Mouse (Mus musculus) heart, adult 2 months (tissue): ENCODE results near the gene Fgf18. TPM values are rescaled to one million over a fixed set of nuclear protein-coding genes. Genes with fewer than 3 reads are reported as not detected.

Source experiments
- DNase-seq, 2 experiments: peaks; one replicate each; pipeline ENCODE4 v3.0.0; 2021
- H3K27ac ChIP-seq: fragments of 200-600 bp; 2 replicates; pipeline ENCODE4 v1.8.1; 2022
- H3K27me3 ChIP-seq: fragments of 200-500 bp; 2 replicates; pipeline ENCODE4 v1.6.1; 2012; ENCODE audit warnings: mild to moderate bottlenecking, low read length, inconsistent platforms, mixed read lengths; ENCODE audit not compliant: control insufficient read depth, insufficient read depth
- H3K36me3 ChIP-seq: fragments of 200-500 bp; 2 replicates; pipeline ENCODE4 v1.6.1; 2012; ENCODE audit warnings: low read length, inconsistent platforms; ENCODE audit not compliant: control insufficient read depth, insufficient read depth
- H3K4me1 ChIP-seq: fragments of 200-500 bp; 2 replicates; pipeline ENCODE4 v1.6.1; 2011; ENCODE audit warnings: low read length; ENCODE audit not compliant: control insufficient read depth, insufficient read depth
- H3K4me3 ChIP-seq: fragments of 200-600 bp; 2 replicates; pipeline ENCODE4 v1.8.1; 2022
- H3K79me2 ChIP-seq: fragments of 200-500 bp; replicated peaks from 2 replicates; pipeline ENCODE4 v1.6.1; 2012; ENCODE audit warnings: mild to moderate bottlenecking, inconsistent platforms, low read length, moderate library complexity, mixed read lengths; ENCODE audit not compliant: control insufficient read depth, insufficient read depth
- H3K9ac ChIP-seq: fragments of 200-500 bp; 2 replicates; pipeline ENCODE4 v1.6.1; 2012; ENCODE audit warnings: low read depth, mild to moderate bottlenecking, control low read depth, inconsistent platforms, low read length, mixed read lengths
- CTCF ChIP-seq: fragments of 200-600 bp; IDR thresholded peaks from 2 replicates; pipeline ENCODE4 v1.8.1; 2022; ENCODE audit warnings: antibody characterized with exemption, mild to moderate bottlenecking, moderate library complexity
- EP300 ChIP-seq: fragments of 200-500 bp; IDR thresholded peaks from 2 replicates; pipeline ENCODE4 v1.6.1; 2011; ENCODE audit warnings: low read depth, low read length, control low read depth; ENCODE audit not compliant: insufficient read depth
- POLR2A ChIP-seq: fragments of 200-500 bp; IDR thresholded peaks from 2 replicates; pipeline ENCODE4 v1.6.1; 2011; ENCODE audit warnings: mild to moderate bottlenecking, low read depth, low read length, control low read depth; ENCODE audit not compliant: insufficient read depth
- WGBS: fragments of 180-500 bp; shearing (Covaris S2); methylation state at CpG from one replicate; pipeline ENCODE4 v1.1.7; 2018; 5-methylcytosine and 5-hydroxymethylcytosine counted together
- intact Hi-C: fragments of 180-260 bp; cut with DNase I; formaldehyde crosslinking; loops from one replicate; pipeline ENCODE4 v1.15.1; 2025
- polyA plus RNA-seq: library from polyadenylated mRNA; depleted of rRNA; stranded (reverse); fragments of >200 nt; gene quantifications from 2 replicates; pipeline ENCODE4 v1.2.3, GENCODE M21; 2012
- total RNA-seq, 2 experiments: library from RNA; stranded (reverse); gene quantifications; 2 replicates each; pipeline ENCODE4 v1.2.3; 2021

The Fgf18 gene
- total and polyA plus RNA-seq, 3 experiments, result 3.3 to 4.1 (median 3.7) TPM

DNA sequence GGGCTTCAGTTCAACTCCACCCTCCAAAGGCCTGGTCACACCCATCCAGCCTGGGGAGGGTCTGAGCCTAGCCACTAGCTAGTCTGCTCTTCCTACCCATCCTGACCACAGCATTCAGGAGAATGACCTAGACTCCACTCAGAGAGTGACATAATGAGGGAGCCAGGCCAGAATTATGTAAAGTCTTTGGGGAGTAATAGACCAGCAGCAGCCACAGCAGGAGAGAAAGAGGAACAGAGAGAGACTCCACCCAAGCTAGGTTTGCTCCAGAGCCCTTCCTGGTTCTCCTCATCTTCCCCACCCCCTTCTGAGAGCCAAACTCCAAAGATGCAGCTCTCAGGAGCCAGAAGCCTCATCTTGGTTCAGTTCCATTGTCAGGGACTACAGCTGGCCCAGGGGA lies 20.1 kb downstream of the Fgf18 start:
- intact Hi-C loops, result no loop called here
- no peak for DNase-seq

DNA sequence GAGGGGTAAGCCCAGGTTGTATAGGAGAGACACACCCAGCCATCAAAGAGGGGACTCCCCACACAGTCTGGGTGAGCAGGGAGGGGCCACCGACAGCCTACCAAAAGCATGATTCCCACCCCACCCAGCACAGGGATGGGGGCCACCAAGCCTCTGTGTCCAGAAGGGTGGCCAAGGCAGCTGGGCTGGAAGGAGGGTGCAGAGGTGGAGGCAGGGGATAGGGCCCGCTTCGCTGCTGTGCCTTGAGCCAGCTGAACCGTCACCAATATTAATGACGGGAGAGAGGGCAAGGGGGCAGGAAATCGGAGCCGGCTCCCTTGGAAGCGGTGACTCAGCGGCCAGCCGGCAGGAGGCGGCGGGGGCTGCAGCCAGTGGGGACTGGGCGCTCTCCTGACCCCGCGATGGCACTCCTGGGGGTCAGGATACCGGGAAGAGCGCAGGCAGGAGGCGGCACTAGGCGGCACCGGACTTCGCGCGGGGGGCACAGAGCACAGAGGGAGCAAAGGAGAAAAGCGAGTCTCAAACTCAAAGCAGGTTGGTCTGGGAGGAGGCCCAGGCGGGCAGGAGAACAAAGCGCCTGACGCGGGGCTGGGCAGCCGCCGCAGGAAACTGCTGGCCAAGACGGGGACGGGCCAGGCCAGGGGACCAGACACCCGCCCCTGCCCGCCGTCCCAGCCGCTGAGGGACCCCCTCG lies 24.5 kb downstream of the Fgf18 start:
- no peaks in the 10 kb centered on the region; the same call in 1 of the 2 replicates for H3K4me1 ChIP-seq
- peak; percentile 23; the same call in 1 of the 2 replicates for TF ChIP-seq CTCF
- TF ChIP-seq EP300, result no peak
- no peak for TF ChIP-seq POLR2A
- peak overlapping the region; percentile 28; the same call in 1 of the 2 replicates for H3K4me3 ChIP-seq
- no peaks in the 10 kb centered on the region for H3K79me2 ChIP-seq
- H3K27me3 ChIP-seq, result no peaks in the 10 kb centered on the region
- no peaks in the 10 kb centered on the region for H3K36me3 ChIP-seq
- WGBS, result 13% methylated on average over 37 of the region's 37 CpGs
- DNase-seq, result peak in 1 of 2 experiments; percentile 40
- no peak overlapping the region for H3K27ac ChIP-seq
- peak overlapping the region; percentile 13 for H3K9ac ChIP-seq
- intact Hi-C loops, result no loop called here

More for the DNA sequence above, 20.1 kb downstream of the Fgf18 start:
- Histone ChIP-seq H3K27ac (no peak overlapping the region), H3K36me3 (no peaks in the 10 kb centered on the region), H3K9ac (no peak overlapping the region), H3K4me3 (no peak overlapping the region), H3K27me3 (no peaks in the 10 kb centered on the region), H3K79me2 (no peaks in the 10 kb centered on the region), H3K4me1 (no peaks in the 10 kb centered on the region; the same call in 1 of the 2 replicates)
- no peak for TF ChIP-seq EP300
- TF ChIP-seq CTCF, result no peak
- no peak for TF ChIP-seq POLR2A

DNA sequence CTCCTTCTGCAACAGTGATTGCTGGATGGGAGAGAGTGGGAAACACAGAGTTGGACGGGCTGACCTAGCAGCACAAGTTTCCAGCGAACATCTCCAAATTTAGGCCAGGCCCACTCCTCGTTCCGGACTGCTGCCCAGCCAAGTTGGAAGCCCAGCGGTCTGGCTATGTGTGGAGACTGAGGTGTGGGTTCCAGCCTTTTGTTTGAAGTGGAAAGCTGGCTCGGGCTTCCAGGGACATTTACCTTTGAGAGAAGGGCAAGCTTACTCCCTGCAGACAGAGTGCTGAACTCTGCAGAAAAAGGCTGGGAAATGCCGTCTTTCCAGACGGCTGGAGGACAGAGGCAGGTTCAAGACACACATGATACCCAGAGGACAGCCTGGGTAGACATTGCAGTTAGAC lies 27.6 kb downstream of the Fgf18 start:
- intact Hi-C loops, result no loop called here
- TF ChIP-seq POLR2A, result no peak
- no peak for TF ChIP-seq CTCF
- TF ChIP-seq EP300, result no peak
- no peak overlapping the region for H3K27ac ChIP-seq
- no peak overlapping the region for H3K4me3 ChIP-seq
- WGBS, result 68% methylated on average over 8 of the region's 8 CpGs
- no peak overlapping the region for H3K9ac ChIP-seq
- DNase-seq, result no peak
- no peaks in the 10 kb centered on the region for H3K36me3 ChIP-seq
- no peaks in the 10 kb centered on the region for H3K79me2 ChIP-seq
- no peaks in the 10 kb centered on the region for H3K27me3 ChIP-seq
- H3K4me1 ChIP-seq, result no peaks in the 10 kb centered on the region

- no peaks in the 10 kb centered on the region for H3K36me3 ChIP-seq
- H3K79me2 ChIP-seq, result no peaks in the 10 kb centered on the region
- H3K4me1 ChIP-seq, result no peaks in the 10 kb centered on the region
- 72% methylated on average over 7 of the region's 7 CpGs for WGBS
- H3K27me3 ChIP-seq, result no peaks in the 10 kb centered on the region
- TF ChIP-seq POLR2A (no peak), CTCF (no peak), EP300 (no peak)
- no peak for DNase-seq
- H3K9ac ChIP-seq, result no peak overlapping the region
- intact Hi-C loops, result no loop called here
- H3K27ac ChIP-seq, result no peak overlapping the region
- H3K4me3 ChIP-seq, result no peak overlapping the region
Observed at GRCm38 (mm10) chr11:33119116-33119515, 28.1 kb downstream of the Fgf18 start.

- Histone ChIP-seq H3K36me3 (no peaks in the 10 kb centered on the region), H3K4me1 (no peaks in the 10 kb centered on the region), H3K79me2 (no peaks in the 10 kb centered on the region), H3K4me3 (no peak overlapping the region), H3K27ac (no peak overlapping the region), H3K27me3 (no peaks in the 10 kb centered on the region), H3K9ac (no peak overlapping the region)
- intact Hi-C loops, result no loop called here
- 66% methylated on average over 6 of the region's 6 CpGs for WGBS
- DNase-seq, result no peak
- TF ChIP-seq CTCF, result no peak
- TF ChIP-seq EP300, result no peak
- TF ChIP-seq POLR2A, result no peak
Observed at GRCm38 (mm10) chr11:33118480-33118879, 28.7 kb downstream of the Fgf18 start.

GRCm38 (mm10) chr11:33115796-33116195 lies 31.4 kb downstream of the Fgf18 start:
- Histone ChIP-seq H3K79me2 (no peaks in the 10 kb centered on the region), H3K27ac (no peak overlapping the region), H3K4me1 (no peaks in the 10 kb centered on the region), H3K27me3 (no peaks in the 10 kb centered on the region), H3K4me3 (no peak overlapping the region), H3K9ac (no peak overlapping the region), H3K36me3 (no peaks in the 10 kb centered on the region)
- TF ChIP-seq POLR2A, result no peak
- no peak for TF ChIP-seq CTCF
- no peak for TF ChIP-seq EP300
- intact Hi-C loops, result no loop called here
- no peak for DNase-seq
- 96% methylated on average over 3 of the region's 3 CpGs for WGBS
